Mouse (Mus musculus): ENCODE data around the gene Efs.

DNA sequence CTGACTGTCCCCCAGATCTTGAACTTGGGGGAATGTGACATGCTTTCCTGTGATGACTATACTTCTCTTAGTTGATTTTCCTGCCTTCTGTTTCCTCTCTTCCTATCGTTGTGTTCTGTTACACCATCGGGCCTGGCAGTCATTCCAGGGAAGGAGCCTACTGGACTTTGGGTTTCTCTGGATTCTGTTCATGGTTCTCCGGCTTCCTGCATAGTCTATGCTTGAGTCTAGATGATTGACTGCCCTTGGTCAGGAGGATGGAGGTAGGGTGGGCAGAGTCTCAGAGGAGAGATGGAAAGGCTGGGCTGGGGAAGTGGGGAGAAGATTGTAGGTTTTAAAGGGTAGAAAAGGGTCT, 14.2 kb upstream of the Efs start:
- no peak for TF ChIP-seq FLI1 (IDR thresholded peaks at IDR 0.05; ENCODE audit: low read length)
- TF ChIP-seq GATA1 (IDR thresholded peaks at IDR 0.05; ENCODE audit: borderline replicate concordance, low read length): no peak
